Mouse (Mus musculus): ENCODE measurements around the gene Gm45711.
"Not testable (repeated sequence)": the region's sequence is repeated elsewhere in the genome, so short reads cannot be mapped to it uniquely, and the experiment has no call there.

Gm45711 gene

DNA sequence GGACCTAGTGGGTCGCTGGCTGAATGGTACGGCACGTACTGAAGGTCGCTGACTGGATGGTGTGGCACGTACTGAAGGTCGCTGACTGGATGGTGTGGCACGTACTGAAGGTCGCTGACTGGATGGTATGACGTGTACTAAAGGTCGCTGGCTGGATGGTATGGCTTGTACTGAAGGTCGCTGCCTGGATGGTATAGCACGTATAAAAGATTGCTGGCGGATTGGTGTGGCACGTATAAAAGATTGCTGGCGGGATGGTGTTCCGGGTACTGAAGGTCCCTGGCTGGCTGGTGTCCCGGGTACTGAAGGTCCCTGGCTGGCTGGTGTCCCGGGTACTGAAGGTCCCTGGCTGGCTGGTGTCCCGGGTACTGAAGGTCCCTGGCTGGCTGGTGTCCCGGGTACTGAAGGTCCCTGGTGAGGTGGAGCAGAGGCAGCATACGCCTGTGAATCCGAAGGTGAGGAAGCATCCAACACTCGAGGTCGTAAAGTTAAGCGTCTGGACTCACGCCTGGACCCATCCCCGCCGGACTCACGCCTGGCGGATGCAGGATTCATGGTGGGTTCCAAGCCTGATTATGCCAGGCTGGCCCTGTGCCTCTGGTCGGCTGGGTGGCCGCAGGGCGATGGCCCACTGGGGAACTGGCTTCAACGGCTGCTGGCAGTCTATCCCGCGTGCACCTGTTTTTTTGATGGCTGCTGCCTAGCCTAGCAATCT lies at the start of gene Gm45711, which contains the start of gene Cmtm1:
Gene Gm45711, minus strand, starts transcription at position 641 of the 715 bp plus-strand sequence.
Gene Cmtm1, minus strand, starts transcription at position 705 of the 715 bp plus-strand sequence.
- not testable (repeated sequence) for DNase-seq (ENCODE audit: low spot score in 2 of 2)

DNA sequence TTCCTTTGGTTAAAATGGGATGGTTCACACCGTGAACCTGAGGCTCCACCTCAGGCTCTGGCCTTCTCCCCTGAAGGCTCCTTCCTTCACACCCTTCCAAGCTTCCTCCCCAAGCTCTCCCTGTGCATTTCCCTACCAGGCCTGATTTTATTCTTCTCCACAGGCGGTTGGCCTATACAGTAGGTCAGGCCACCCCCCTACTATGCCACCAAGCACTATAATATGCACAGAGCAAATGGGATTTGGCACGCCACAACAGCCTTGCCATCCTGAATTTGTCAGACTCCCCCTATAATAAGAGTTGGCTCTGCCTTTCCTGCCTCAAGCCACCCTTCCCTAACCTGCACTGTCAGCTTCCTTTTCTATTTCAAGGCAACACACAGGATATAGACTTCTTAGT lies 48.8 kb upstream of the Gm45711 start:
- no peak for DNase-seq (ENCODE audit: low spot score in 2 of 2)

DNA sequence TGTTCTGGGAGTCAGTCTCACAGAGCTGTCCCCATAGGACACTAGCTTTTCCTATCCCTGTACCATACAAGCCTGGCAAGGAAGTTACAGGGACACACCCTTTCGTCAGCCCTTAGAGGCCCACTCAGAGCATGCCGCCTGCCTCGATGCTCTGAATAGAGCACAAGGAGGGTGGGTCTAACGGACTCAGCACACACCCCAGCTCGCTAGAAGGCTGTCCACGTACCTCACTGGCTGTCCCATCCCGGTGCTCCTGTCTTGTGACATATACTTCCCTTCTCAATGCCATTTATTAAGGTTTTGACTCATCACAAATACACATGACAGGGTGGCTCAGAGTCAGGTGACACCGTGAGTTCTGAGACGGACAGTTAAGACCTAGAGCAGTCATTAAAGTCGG lies 44.6 kb upstream of the Gm45711 start:
- DNase-seq (ENCODE audit: low spot score in 2 of 2) = no peak

DNA sequence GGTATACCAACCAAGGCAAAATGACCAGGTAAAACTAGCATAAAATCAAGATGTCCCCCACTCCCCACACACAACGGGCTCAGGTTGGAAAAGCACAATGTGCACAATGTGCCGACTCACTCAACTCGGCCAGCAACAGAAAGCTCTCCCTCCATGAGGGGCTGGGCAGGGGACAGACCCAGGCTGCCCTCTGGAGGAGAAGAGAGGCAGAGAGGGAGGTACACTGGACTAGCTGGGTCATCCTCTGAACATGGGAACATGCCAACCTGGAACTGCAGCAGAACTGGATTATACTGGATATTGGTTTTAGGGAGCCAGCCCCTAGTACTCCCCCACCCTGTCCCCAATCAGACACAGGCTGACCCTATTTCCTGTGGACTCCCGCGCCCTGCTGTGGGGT lies 43.3 kb upstream of the Gm45711 start:
- no peak for DNase-seq (ENCODE audit: low spot score in 2 of 2)

DNA sequence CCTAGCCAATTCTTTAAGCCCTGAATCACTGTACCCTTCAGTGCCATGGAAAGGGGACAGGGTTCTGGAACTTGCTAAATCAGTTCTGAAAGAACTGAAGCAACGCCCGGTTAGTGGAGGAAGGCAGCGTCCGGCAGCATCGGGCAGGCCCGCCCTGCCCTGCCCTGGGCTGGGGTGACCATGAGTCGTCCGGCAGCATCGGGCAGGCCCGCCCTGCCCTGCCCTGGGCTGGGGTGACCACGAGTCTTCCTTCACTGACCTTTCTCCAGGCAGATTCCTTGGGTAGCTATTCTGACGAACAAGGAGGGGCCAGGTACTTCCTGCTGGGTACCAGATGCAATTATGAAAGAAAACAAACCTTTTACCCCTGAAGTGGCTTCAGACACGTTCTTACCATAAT lies 40.2 kb upstream of the Gm45711 start:
- DNase-seq (ENCODE audit: low spot score in 2 of 2) = no peak

DNA sequence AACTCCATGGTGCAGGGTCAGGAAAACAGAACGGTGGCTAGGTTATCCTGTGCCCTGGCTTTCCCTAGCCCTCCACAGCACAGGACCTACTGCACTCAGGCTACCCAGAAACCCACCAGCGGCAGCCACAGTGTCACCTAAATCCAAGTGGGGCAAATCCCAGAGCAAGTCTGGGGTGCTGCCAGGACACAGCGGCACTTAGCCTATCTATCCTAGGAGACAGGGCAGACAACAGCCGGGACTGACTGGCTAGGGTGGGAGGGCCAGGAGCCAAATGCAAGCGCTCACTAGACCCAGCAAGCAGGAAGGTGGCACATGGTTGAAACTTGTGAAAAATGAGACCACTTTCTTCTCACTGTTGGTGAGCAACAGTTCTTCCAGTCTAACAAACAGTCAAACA lies 39.1 kb upstream of the Gm45711 start:
- no peak for DNase-seq (ENCODE audit: low spot score in 2 of 2)

DNA sequence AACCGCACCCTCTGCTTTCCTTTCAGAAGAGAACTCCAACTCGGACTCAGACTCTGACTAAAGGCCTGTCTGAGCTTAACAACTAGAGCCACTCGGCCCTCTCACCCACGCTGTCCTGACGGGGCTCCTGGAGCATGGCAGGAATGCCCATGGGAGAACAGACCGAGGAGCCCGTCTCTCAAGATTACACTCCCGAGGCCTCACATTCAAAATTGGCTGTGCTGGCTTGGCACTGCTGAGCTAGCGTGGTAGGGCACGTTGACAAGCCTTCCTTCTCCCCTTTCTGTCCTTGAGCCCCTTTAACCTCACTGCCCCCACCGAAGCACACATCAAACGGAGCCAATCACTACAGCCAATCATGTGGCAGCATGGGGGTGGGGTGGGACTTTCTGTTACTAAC lies 36.8 kb upstream of the Gm45711 start:
- no peak for DNase-seq (ENCODE audit: low spot score in 2 of 2)

DNA sequence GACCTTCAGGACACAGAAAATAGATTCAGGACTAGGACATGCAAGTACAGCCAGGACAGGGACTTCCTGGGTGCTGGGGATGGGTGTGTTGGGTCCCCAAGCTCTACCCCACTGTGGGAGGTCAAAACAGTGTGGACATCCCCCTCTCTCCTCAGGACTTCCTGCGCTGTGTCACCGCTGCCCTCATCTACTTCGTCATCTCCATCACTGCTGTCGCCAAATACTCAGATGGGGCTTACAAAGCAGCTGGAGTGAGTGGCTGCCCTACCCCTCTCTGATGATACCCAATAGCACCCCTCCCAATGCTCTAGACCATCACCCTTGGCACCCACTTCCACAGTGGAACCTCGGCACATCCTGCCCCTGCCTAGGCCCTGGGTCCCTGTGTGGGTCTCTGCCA lies 34.7 kb upstream of the Gm45711 start:
- peak in 1 of 2 experiments; percentile 57 for DNase-seq (ENCODE audit: low spot score in 2 of 2)

DNA sequence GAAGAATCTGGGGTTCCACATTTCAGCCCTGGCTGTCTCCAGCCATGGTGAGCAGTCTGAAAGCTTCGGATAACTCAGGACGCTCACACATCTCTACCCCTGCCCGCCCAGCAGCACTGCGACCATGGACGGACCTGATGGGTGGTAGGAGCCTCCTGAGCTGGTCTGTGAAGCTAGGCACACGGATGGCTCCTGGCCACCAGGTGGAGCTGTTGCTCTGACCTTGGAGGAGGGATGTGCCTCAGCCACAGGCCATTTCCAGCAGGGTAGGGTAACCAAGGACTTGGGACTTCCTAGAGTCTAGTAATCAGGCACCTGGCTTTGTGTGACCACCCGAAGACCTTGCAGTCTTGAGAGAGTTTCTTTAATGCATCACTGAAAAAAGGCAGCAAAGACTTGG lies 34.1 kb upstream of the Gm45711 start:
- peak; percentile 74 to 93 for DNase-seq (ENCODE audit: low spot score in 2 of 2)

DNA sequence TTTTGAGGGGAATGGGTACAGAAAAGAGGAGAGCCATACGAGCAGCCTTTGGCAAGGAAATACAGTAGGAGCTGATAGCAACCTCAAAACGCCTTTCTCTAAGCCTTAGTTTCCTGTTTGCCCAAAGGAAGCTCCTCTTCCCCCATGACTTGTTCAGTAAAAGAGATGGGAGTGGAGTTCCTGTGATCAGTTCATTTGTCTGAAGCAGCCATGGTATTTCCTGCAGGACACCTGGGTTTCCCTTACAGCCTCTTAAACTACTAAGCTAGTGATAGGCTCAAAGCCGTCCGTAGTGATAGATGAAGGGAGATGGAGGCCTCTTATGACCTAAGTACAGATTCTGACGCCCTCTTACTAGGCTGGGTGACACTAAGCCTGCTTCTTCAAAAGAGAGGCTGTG lies 32.5 kb upstream of the Gm45711 start:
- DNase-seq (ENCODE audit: low spot score in 2 of 2) = no peak

DNA sequence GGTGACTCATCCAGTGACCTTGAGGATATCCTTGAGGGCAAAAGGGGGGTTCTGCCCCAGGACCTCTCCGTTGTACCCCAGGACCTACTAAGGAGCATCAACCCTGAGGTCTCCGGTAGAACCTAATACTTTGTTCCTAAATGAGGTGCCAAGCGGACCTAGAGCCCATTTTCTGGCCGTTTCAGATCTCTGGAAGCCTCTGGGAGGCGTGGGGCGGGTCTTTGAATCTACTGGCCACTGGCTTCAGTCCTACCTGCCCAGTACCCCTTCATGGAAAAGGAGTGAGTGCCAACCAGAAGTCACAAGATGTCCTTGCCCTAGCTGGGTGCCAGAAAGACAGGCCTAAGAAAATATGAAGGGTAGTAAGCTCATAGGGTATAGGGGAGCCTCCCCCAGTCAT lies 31.8 kb upstream of the Gm45711 start:
- peak in 1 of 2 experiments; percentile 51 for DNase-seq (ENCODE audit: low spot score in 2 of 2)

DNA sequence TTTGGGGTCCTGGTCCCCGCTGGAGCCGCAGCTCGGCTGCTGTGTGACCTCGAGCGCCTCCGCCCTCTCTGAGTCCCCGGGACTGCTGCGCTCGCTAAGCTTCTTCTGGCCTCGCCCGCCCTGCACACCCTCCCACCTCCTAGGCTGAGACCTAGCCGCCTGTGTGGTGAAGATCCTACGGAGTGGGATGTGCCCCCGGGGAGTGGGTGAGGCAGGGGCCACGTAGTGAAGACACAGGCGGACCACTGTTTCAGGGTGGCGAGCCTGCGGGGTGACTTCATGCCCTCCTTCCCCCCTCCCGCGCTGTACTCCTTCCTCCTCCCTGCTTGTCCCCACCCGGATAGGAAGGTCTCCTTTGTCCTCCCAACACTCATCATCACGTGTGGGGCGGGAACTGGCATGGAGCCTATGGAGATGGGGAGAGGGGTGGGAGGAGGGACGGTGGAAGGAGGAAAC lies 31.3 kb upstream of the Gm45711 start:
- no peak for DNase-seq (ENCODE audit: low spot score in 2 of 2)

DNA sequence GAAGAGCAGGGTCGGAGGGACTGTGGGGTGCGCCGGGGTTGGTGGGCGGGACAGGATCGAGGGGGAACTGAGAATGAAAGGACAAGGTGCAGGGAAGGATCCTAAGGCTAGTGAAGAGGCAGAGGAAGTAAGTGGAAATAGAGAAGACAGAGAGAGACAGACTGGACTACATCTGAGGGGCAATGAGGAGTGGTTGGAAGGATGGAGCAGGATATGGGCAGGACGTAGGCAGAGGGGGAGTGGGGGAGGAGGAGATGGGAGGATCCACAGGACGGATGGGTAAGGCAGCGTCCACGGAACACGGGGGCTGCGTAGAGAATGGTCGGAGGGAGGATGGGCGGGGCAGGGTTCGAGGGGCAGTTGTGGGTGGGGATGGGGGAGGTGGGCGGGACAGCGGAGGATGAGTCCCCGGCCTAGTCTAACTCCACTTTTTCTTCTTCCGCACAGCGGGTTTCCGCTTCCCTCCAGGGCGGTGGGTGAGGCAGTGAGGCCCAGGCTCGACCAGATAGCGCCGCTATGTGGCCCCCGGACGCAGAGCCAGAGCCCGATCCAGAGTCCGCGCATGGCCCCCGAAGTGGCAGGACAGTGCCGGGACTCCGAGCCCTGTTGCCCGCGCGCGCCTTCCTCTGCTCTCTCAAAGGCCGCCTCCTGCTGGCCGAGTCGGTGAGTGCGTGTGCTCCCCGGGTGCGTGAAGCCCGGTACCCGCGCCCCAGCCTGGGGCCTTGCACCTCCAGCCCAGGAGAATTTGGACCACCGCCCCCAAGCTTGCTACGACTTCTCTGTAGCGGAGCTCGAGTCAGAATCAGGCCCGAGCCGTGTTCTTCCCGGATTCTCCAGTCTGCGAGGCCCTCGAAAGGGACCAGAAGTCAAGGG lies 30.6 kb upstream of the Gm45711 start:
- DNase-seq (ENCODE audit: low spot score in 2 of 2) = peak; percentile 71 to 89

DNA sequence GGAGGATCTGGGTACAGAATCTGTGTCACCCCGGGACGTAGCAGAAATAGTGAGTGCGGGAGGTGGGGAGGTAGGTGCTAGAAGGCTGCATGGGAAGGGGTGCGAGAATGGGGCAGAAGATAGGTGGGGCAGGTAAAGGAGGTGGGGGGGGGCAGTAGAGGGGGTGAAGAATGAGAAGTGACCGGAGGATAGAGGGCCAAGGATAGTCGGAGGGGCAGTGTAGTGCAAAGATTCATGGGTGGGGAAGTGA lies 30.0 kb upstream of the Gm45711 start:
- peak in 1 of 2 experiments; percentile 56 for DNase-seq (ENCODE audit: low spot score in 2 of 2)

DNA sequence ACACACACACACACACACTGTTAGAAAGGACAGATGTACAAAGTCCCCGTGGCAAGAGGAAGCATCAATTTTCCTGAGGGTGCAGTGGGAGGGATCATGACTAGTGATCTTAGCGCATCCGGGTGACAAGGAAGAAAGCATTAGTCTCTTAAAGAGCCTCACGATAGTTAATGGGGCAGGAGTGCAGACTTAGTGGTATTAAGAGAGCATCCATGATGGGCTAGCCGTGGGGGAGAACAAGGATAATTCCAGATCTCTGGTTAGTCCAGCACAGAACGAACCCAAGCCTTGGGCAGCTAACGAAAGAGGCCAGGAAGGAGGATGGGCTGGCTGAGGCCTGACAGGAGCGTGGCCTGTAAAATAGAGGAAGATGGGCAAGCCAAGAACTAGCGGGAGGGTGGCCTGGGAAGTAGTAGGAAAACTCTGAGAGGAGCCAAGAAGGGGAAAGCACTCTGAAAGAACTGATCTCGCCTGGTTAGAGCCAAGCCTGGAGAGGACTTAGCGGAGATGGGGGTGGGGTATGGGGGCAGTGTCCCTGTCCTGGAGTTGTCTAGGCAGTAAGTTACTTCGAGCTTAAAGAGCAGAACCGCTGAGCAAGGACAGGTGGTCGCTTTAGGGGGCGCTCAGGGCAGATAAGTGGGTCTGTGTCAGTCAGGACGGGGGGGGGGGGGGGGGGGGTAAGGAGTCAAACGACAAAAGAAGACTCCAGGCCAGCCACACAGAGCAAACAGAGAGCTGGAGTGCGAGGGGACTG lies 29.5 kb upstream of the Gm45711 start, which contains the start of gene Cmtm3:
Gene Cmtm3, plus strand, starts transcription at position 182 of the 754 bp plus-strand sequence.
- DNase-seq (ENCODE audit: low spot score in 2 of 2) = peak in 1 of 2 experiments; percentile 59

DNA sequence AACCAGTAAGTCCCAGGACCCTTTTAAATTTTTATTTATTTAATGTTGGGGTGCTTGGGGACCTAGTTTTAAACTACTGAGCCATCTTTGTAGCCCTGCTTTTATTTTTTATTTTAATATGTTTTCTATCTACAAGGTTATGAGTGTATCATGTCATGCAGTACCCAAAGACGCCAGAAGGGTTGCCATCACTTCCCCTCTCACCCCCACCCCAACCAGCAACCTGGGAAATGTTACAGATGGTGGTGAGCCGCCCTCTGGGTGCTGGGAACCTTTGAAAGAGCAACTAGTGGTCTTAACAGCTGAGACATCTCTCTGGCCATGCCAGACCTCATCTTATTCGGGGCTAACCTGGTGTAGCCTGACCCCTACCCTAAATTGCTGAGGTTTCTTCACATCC lies 28.0 kb upstream of the Gm45711 start:
- DNase-seq (ENCODE audit: low spot score in 2 of 2) = peak in 1 of 2 experiments; percentile 56

DNA sequence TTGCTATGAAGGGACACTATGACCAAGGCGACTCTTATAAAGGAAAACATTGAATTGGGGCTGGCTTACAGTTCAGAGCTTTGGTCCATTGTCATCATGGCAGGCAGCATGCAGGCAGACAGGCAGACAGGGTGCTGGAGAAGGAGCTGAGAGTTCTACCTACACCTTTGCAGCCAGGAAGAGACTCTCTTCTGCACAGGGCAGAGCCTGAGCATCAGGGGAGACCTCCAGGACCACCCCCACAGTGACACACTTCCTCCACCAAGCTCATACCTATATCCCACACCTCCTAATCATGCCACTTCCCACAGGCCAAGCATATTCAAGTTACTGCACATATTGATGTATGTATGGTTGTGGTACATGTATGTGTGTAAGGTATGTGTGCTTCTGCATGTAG lies 26.9 kb upstream of the Gm45711 start:
- DNase-seq (ENCODE audit: low spot score in 2 of 2) = no peak

DNA sequence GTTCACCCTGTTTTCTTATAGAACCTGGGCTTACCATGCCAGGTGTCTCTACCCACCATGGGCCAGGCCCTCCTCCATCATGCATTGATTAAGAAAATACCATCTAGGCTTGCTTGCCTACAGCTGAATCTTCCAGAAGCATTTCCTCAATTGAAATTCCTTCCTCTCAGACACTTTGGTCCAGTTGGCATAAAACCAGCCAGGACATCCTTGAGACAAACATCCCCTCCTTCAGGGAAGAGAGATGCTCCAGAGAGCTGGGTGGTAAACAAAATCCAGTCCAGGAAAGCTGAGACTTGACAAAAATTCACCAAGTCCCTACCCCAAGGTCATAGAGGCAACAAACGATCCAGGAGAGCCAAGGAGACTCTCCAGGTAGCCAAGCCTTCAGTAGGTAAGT lies 24.3 kb upstream of the Gm45711 start:
- DNase-seq (ENCODE audit: low spot score in 2 of 2) = no peak

DNA sequence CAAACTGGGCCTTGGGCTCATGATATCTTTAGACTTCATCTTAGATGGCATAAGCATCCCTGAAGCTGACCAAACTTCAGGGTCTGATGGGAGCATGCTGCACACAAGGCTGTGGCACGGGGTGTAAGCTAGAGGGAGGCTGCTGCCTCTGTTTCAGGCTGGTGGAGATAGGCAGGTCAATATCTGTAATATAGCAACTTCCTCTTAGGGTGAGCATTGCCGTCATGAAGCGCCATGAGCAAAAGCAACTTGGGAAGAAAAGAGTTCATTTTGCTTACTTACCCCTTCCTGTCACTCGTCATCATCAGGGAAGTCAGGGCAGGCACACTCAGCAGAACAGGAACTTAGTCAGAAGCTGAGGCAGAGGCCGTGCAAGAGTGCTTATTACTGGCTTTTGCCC lies 23.9 kb upstream of the Gm45711 start:
- no peak for DNase-seq (ENCODE audit: low spot score in 2 of 2)

DNA sequence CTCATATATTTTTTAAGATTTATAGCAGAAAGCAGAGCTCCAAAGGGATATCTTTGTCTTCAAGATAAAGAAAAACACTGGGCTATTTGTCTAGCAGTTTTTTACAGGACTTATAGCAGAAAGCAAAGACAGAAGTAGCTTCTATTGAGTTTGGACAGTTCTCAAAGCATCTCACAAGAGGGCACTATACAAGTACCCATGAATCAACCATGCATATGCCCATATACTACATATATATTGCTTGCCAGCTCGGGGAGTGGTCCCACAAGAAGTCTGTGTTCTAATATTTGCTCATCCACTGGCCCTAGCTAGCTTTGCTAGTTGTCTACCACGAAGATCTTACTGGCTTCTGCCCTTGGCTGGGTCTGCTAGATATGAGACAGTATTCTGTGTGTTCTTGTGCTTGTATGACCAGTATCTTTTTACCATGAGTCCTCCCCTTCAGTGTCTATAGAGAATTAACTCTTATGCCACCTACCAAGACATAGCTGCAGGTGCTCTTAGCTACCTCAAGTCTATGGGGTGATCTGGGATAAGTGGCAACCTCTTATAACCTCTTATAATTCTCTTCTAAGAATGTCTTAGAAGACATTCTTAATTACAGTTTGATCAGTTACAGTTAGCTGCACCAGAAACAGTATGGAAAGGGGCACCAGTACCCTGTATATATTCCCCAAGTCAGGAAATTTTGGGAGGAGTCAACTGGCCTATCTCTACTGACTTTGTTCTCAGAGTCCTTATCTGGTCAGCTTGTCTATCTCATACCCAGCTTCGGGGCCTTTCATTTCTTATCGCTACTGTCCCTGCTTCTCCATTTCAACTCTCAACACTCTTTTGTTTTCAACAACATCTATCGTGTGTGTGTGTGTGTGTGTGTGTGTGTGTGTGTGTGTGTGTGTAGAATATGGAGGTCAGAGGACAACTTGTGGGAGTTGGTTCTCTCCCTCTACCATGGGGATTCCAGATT lies 23.1 kb upstream of the Gm45711 start:
- no peak for DNase-seq (ENCODE audit: low spot score in 2 of 2)

DNA sequence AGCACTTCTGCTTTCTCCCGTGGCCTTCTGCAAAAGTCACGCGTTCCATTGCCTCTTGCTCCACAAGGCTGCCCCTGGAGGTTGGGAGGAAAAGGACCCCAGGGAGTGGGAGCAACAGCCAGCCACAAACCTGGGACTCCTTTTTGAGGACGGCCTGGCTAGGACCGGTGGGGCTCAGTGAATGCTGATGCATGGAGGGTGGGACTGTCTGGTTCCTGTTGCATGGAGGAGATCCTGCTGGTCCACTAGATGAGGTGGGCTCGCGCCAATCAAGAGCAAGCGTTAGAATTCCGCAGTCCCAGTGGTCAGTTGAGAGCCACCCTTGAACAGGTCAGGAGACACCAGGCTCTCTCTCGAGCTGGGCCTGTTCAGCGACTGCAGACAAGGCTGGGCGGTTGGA lies 12.0 kb upstream of the Gm45711 start, which contains the start of gene Cmtm2b:
Gene Cmtm2b, plus strand, starts transcription at position 301 of the 400 bp plus-strand sequence.
- DNase-seq (ENCODE audit: low spot score in 2 of 2) = not testable (repeated sequence)
